Mouse (Mus musculus): ENCODE data around the gene Lig3. TPM values are rescaled to one million over a fixed set of nuclear protein-coding genes. Genes with fewer than 3 reads are reported as not detected.
"Not testable (repeated sequence)": the region's sequence is repeated elsewhere in the genome, so short reads cannot be mapped to it uniquely, and the experiment has no call there.

The Lig3 gene
- total RNA-seq, 2 experiments from 2014 or later: 18.9 to 20.7 TPM

GRCm38 (mm10) chr11:82831008-82831893 lies 50.3 kb downstream of the Lig3 start:
- DNase-seq (ENCODE audit: low spot score in 2 of 2): no peak

DNA sequence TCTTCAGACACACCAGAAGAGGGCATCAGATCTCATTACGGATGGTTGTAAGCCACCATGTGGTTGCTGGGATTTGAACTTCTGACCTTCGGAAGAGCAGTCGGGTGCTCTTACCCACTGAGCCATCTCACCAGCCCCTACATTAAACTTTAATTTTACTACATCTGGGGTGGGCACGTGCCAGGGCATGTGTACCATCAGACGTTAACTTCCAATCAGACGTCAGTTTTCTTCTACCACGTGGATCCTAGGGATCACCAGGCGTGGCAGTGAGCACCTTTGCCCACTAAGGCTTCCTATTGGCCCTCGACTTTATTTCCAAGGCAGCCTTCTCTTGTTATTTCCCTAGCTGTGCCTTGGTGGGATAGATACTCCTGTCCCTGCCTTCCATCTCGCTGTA lies 51.5 kb downstream of the Lig3 start:
- DNase-seq (ENCODE audit: low spot score in 2 of 2): not testable (repeated sequence)

GRCm38 (mm10) chr11:82833929-82834328 lies 53.0 kb downstream of the Lig3 start:
- DNase-seq (ENCODE audit: low spot score in 2 of 2): no peak

DNA sequence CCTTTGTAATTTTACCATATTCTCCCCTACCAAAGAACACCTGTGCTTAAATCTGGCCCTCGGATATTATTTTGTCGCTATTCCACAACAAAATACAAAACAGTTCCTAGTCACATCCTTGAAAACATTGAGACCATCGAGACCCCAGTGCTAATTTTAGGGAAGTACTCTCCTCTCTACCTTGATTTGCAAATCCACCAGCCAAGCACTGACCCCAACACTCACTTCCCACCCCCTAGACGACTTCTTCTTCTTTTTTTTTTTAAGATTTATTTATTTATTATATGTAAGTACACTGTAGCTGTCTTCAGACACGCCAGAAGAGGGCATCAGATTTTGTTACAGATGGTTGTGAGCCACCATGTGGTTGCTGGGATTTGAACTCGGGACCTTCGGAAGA lies 53.5 kb downstream of the Lig3 start:
- not testable (repeated sequence) for DNase-seq (ENCODE audit: low spot score in 2 of 2)

DNA sequence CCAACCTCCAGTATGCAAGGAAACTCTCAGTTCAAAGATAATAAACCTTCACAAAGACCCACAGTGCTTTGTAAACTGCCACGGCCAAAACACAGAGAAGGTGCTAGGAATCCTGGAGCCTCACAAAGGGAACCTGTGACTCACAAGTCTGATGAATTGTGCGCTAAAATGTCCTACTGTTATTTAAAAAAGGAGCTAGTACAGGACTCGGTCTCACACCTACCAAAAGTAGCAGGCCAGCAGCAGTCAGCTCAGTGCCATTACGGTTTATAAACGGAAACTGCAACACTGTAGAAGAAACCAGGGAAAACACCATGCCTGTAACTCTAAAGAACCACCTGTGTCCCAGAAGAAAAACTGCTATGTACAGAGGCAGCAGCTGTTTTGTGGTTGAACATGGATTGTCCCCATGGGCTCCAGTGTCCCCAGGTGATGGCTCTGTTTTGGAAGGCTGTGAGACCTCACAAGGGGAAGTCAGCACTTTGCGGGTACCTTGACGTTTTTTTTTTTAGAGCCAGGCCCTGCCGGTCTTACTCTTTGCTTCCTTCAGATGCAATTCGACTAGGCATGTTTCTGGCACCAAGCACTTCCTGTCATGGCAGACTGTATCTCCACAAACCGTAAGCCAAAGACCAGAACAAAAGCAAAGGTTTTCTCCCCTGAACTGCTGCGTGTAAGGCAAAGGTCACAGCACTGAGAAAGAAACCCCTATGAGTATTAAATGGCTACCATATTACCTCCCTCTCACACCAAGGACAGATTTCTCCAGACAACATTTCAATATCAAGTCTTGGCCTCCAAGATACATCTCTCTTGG lies 54.9 kb downstream of the Lig3 start:
- DNase-seq (ENCODE audit: low spot score in 2 of 2): no peak

GRCm38 (mm10) chr11:82837192-82837591 lies 56.3 kb downstream of the Lig3 start:
- no peak for DNase-seq (ENCODE audit: low spot score in 2 of 2)

GRCm38 (mm10) chr11:82837848-82838247 lies 56.9 kb downstream of the Lig3 start:
- no peak for DNase-seq (ENCODE audit: low spot score in 2 of 2)

DNA sequence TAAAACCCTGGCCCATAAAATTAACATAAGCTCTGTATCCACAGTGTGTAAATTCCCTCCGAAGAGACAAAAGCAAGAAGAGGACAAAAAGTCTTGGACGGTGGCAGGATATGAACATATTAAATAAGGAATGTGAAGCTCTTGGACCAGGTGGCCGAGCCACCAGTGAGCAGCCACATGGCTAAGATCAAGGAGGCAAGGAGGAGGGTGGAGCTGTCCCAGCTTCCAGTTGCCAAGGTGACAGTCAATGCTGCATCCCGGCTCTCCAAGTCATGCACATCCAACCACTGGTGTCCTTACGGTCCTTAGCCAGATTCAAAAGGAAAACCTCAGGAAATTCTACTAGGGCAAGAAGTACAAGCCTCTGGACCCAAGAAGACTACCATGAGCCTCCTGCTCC lies 57.6 kb downstream of the Lig3 start:
- no peak for DNase-seq (ENCODE audit: low spot score in 2 of 2)

GRCm38 (mm10) chr11:82844771-82845414 lies 64.0 kb downstream of the Lig3 start:
- no peak for DNase-seq (ENCODE audit: low spot score in 2 of 2)

- DNase-seq (ENCODE audit: low spot score in 2 of 2): peak; percentile 27 to 58
These were observed 64.6 kb downstream of the Lig3 start for GRCm38 (mm10) chr11:82845415-82846078.

GRCm38 (mm10) chr11:82846079-82846436 lies 65.2 kb downstream of the Lig3 start:
- DNase-seq (ENCODE audit: low spot score in 2 of 2): no peak

- no peak for DNase-seq (ENCODE audit: low spot score in 2 of 2)
These were observed 66.0 kb downstream of the Lig3 start for GRCm38 (mm10) chr11:82846938-82847337.

- no peak for DNase-seq (ENCODE audit: low spot score in 2 of 2)
These were observed 66.7 kb downstream of the Lig3 start for GRCm38 (mm10) chr11:82847571-82848000.

DNA sequence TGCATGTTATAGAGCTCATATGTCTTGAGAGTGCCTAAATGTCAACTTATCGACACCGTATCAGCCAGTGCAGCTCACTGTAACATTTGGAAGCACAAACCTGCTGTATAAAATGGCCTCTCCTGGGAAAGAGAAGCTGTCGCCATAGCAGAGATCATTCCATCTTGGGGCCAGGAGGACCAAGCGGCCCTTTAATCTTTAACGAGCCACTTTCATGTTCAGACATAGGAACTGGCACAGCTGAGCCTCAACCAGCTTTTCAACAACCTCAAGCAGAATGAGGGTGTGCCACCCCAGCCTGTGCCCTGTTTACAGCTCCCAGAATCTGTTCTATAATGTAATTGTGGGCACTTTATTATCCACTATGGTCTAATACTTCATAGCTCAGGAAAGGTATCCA lies 69.4 kb downstream of the Lig3 start:
- DNase-seq (ENCODE audit: low spot score in 2 of 2): no peak

DNA sequence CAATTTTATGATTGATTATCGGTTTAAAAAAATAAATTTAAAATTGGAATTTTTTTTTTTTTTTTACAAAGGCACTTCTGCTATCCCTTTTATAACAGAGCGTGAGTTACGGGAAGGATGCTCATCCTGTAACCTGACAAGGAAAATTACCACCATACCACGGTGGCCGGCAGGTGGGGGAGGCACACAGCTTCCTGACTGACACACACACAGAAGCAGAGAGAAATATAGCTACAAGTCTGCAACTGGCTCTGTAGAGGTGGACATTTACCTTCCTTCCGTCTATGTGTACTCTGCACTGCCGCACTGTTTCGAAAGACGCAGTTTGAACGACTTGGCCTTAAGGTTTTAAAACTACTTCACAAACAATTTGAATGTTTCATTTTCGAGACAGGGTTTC lies 71.2 kb downstream of the Lig3 start:
- DNase-seq (ENCODE audit: low spot score in 2 of 2): no peak

- DNase-seq (ENCODE audit: low spot score in 2 of 2): no peak
These were observed 71.6 kb downstream of the Lig3 start for GRCm38 (mm10) chr11:82852540-82852939.

GRCm38 (mm10) chr11:82852958-82853357 lies 72.0 kb downstream of the Lig3 start:
- no peak for DNase-seq (ENCODE audit: low spot score in 2 of 2)

Data from gastrocnemius, postnatal 4 days (tissue).